Mouse (Mus musculus): ENCODE data around the gene Repin1. TPM values are rescaled to one million over a fixed set of nuclear protein-coding genes. Genes with fewer than 3 reads are reported as not detected.

The Repin1 gene
- polyA plus RNA-seq, 1 experiment from 2014 or later, result 28.6 TPM

GRCm38 (mm10) chr6:48594043-48594738, 508 bp downstream of the Repin1 start:
- ATAC-seq (replicated peaks; ENCODE audit: extremely low read depth, insufficient read depth, low FRiP score), result peak; percentile 33
- Histone ChIP-seq H3K9ac (ENCODE audit: low read length) (peak overlapping the region; percentile 86), H3K4me3 (ENCODE audit: low read length) (peak overlapping the region; percentile 85), H3K9me3 (replicated peaks; ENCODE audit: control insufficient read depth, low read length) (peaks cover 19% of the 10 kb centered on the region), H3K27ac (ENCODE audit: low read length) (peak overlapping the region; percentile 88), H3K4me2 (ENCODE audit: low read depth, low read length) (peak overlapping the region; percentile 74), H3K27me3 (ENCODE audit: control insufficient read depth, insufficient read depth, low read length) (no peaks in the 10 kb centered on the region), H3K36me3 (ENCODE audit: control insufficient read depth, insufficient read depth) (peaks cover 34% of the 10 kb centered on the region), H3K4me1 (ENCODE audit: control insufficient read depth, insufficient read depth, low read length) (peaks cover 23% of the 10 kb centered on the region)
- WGBS, result 1% methylated on average over 37 of the region's 41 CpGs

GRCm38 (mm10) chr6:48595278-48595677, 1.6 kb downstream of the Repin1 start:
- H3K9ac ChIP-seq (ENCODE audit: low read length), result peak overlapping the region; percentile 86; the same call in 1 of the 2 replicates
- no peak for ATAC-seq (replicated peaks; ENCODE audit: extremely low read depth, insufficient read depth, low FRiP score)
- peaks cover 14% of the 10 kb centered on the region for H3K4me1 ChIP-seq (ENCODE audit: control insufficient read depth, insufficient read depth, low read length)
- peak overlapping the region; percentile 74 for H3K4me2 ChIP-seq (ENCODE audit: low read depth, low read length)
- H3K4me3 ChIP-seq (ENCODE audit: low read length), result peak overlapping the region; percentile 85
- H3K27ac ChIP-seq (ENCODE audit: low read length), result no peak overlapping the region
- H3K27me3 ChIP-seq (ENCODE audit: control insufficient read depth, insufficient read depth, low read length), result no peaks in the 10 kb centered on the region
- H3K36me3 ChIP-seq (ENCODE audit: control insufficient read depth, insufficient read depth), result peaks cover 41% of the 10 kb centered on the region
- 50% methylated on average over 1 of the region's 1 CpGs for WGBS
- peaks cover 19% of the 10 kb centered on the region for H3K9me3 ChIP-seq (replicated peaks; ENCODE audit: control insufficient read depth, low read length)

- H3K36me3 ChIP-seq (ENCODE audit: control insufficient read depth, insufficient read depth), result peaks cover 41% of the 10 kb centered on the region
- no peaks in the 10 kb centered on the region for H3K27me3 ChIP-seq (ENCODE audit: control insufficient read depth, insufficient read depth, low read length)
- 93% methylated on average over 43 of the region's 45 CpGs for WGBS
- no peak overlapping the region for H3K4me2 ChIP-seq (ENCODE audit: low read depth, low read length)
- no peak overlapping the region for H3K4me3 ChIP-seq (ENCODE audit: low read length)
- ATAC-seq (replicated peaks; ENCODE audit: extremely low read depth, insufficient read depth, low FRiP score), result no peak
- H3K9ac ChIP-seq (ENCODE audit: low read length), result no peak overlapping the region
- peaks cover 18% of the 10 kb centered on the region for H3K4me1 ChIP-seq (ENCODE audit: control insufficient read depth, insufficient read depth, low read length)
- no peak overlapping the region for H3K27ac ChIP-seq (ENCODE audit: low read length)
- peaks cover 19% of the 10 kb centered on the region for H3K9me3 ChIP-seq (replicated peaks; ENCODE audit: control insufficient read depth, low read length)
Measured at GRCm38 (mm10) chr6:48596545-48597232, 3.0 kb downstream of the Repin1 start.

- Histone ChIP-seq H3K4me2 (ENCODE audit: low read depth, low read length) (no peak overlapping the region), H3K4me3 (ENCODE audit: low read length) (no peak overlapping the region), H3K9ac (ENCODE audit: low read length) (no peak overlapping the region), H3K27ac (ENCODE audit: low read length) (no peak overlapping the region), H3K4me1 (ENCODE audit: control insufficient read depth, insufficient read depth, low read length) (peaks cover 18% of the 10 kb centered on the region), H3K27me3 (ENCODE audit: control insufficient read depth, insufficient read depth, low read length) (no peaks in the 10 kb centered on the region), H3K9me3 (replicated peaks; ENCODE audit: control insufficient read depth, low read length) (peaks cover 19% of the 10 kb centered on the region), H3K36me3 (ENCODE audit: control insufficient read depth, insufficient read depth) (peaks cover 41% of the 10 kb centered on the region)
- no peak for ATAC-seq (replicated peaks; ENCODE audit: extremely low read depth, insufficient read depth, low FRiP score)
- WGBS, result 94% methylated on average over 27 of the region's 27 CpGs
Measured at GRCm38 (mm10) chr6:48597233-48597625, 3.5 kb downstream of the Repin1 start.

GRCm38 (mm10) chr6:48600594-48600993, 6.9 kb downstream of the Repin1 start:
- H3K4me3 ChIP-seq (ENCODE audit: low read length), result no peak overlapping the region
- peaks cover 41% of the 10 kb centered on the region for H3K36me3 ChIP-seq (ENCODE audit: control insufficient read depth, insufficient read depth)
- H3K9ac ChIP-seq (ENCODE audit: low read length), result no peak overlapping the region
- H3K4me1 ChIP-seq (ENCODE audit: control insufficient read depth, insufficient read depth, low read length), result peaks cover 10% of the 10 kb centered on the region
- H3K4me2 ChIP-seq (ENCODE audit: low read depth, low read length), result no peak overlapping the region
- H3K9me3 ChIP-seq (replicated peaks; ENCODE audit: control insufficient read depth, low read length), result peaks cover 19% of the 10 kb centered on the region
- H3K27ac ChIP-seq (ENCODE audit: low read length), result no peak overlapping the region
- H3K27me3 ChIP-seq (ENCODE audit: control insufficient read depth, insufficient read depth, low read length), result no peaks in the 10 kb centered on the region
- WGBS, result 97% methylated on average over 1 of the region's 1 CpGs
- ATAC-seq (replicated peaks; ENCODE audit: extremely low read depth, insufficient read depth, low FRiP score), result no peak

- peaks cover 35% of the 10 kb centered on the region for H3K36me3 ChIP-seq (ENCODE audit: control insufficient read depth, insufficient read depth)
- H3K4me3 ChIP-seq (ENCODE audit: low read length), result peak within 1 kb of the TSS; percentile 93
- peaks cover 14% of the 10 kb centered on the region for H3K9me3 ChIP-seq (replicated peaks; ENCODE audit: control insufficient read depth, low read length)
- peak within 1 kb of the TSS; percentile 93 for H3K9ac ChIP-seq (ENCODE audit: low read length)
- WGBS, result 5% methylated on average over 42 of the region's 42 CpGs
- peak; percentile 100 for ATAC-seq (replicated peaks; ENCODE audit: extremely low read depth, insufficient read depth, low FRiP score)
- H3K4me1 ChIP-seq (ENCODE audit: control insufficient read depth, insufficient read depth, low read length), result peaks cover 10% of the 10 kb centered on the region
- H3K4me2 ChIP-seq (ENCODE audit: low read depth, low read length), result peak within 1 kb of the TSS; percentile 89
- peak within 1 kb of the TSS; percentile 89 for H3K27ac ChIP-seq (ENCODE audit: low read length)
- H3K27me3 ChIP-seq (ENCODE audit: control insufficient read depth, insufficient read depth, low read length), result no peaks in the 10 kb centered on the region
Measured at GRCm38 (mm10) chr6:48601271-48602079, 7.8 kb downstream of the Repin1 start, which contains the start of gene Zfp775. TSS of gene Zfp775 (plus strand) at chr6:48602063.

- H3K9me3 ChIP-seq (replicated peaks; ENCODE audit: control insufficient read depth, low read length), result peaks cover 6% of the 10 kb centered on the region
- WGBS, result under 1% methylated on average over 28 of the region's 28 CpGs
Measured at GRCm38 (mm10) chr6:48602080-48602741, 8.5 kb downstream of the Repin1 start.

GRCm38 (mm10) chr6:48608124-48608523, 14.4 kb downstream of the Repin1 start:
- H3K4me3 ChIP-seq (ENCODE audit: low read length), result no peak overlapping the region
- H3K4me1 ChIP-seq (ENCODE audit: control insufficient read depth, insufficient read depth, low read length), result peaks cover 5% of the 10 kb centered on the region; the same call in 1 of the 2 replicates
- no peaks in the 10 kb centered on the region for H3K9me3 ChIP-seq (replicated peaks; ENCODE audit: control insufficient read depth, low read length)
- no peak for ATAC-seq (replicated peaks; ENCODE audit: extremely low read depth, insufficient read depth, low FRiP score)
- no peaks in the 10 kb centered on the region for H3K27me3 ChIP-seq (ENCODE audit: control insufficient read depth, insufficient read depth, low read length)
- H3K36me3 ChIP-seq (ENCODE audit: control insufficient read depth, insufficient read depth), result peaks cover under 1% of the 10 kb centered on the region; the same call in 1 of the 2 replicates
- H3K4me2 ChIP-seq (ENCODE audit: low read depth, low read length), result no peak overlapping the region
- 78% methylated on average over 2 of the region's 2 CpGs for WGBS
- no peak overlapping the region for H3K9ac ChIP-seq (ENCODE audit: low read length)
- H3K27ac ChIP-seq (ENCODE audit: low read length), result no peak overlapping the region

More at GRCm38 (mm10) chr6:48602080-48602741, 8.5 kb downstream of the Repin1 start:
- Histone ChIP-seq H3K4me3 (ENCODE audit: low read length) (peak overlapping the region; percentile 93), H3K27me3 (ENCODE audit: control insufficient read depth, insufficient read depth, low read length) (no peaks in the 10 kb centered on the region), H3K9ac (ENCODE audit: low read length) (peak overlapping the region; percentile 93), H3K4me1 (ENCODE audit: control insufficient read depth, insufficient read depth, low read length) (peaks cover 10% of the 10 kb centered on the region), H3K36me3 (ENCODE audit: control insufficient read depth, insufficient read depth) (peaks cover 28% of the 10 kb centered on the region), H3K27ac (ENCODE audit: low read length) (peak overlapping the region; percentile 89), H3K4me2 (ENCODE audit: low read depth, low read length) (peak overlapping the region; percentile 89)
- ATAC-seq (replicated peaks; ENCODE audit: extremely low read depth, insufficient read depth, low FRiP score), result peak; percentile 69
